Mouse (Mus musculus) cerebellum, adult 2 months (tissue): ENCODE data around the gene Ttc5.
"Not testable (repeated sequence)": the region's sequence is repeated elsewhere in the genome, so short reads cannot be mapped to it uniquely, and the experiment has no call there.

Experiments used
- CTCF ChIP-seq: fragments of 200-500 bp; IDR thresholded peaks from 2 replicates; pipeline ENCODE4 v1.5.1; 2011; ENCODE audit warnings: low read depth, mild to moderate bottlenecking, control low read depth, low read length, moderate library complexity, borderline replicate concordance; ENCODE audit not compliant: insufficient read depth
- POLR2A ChIP-seq: fragments of 200-500 bp; IDR thresholded peaks from 2 replicates; pipeline ENCODE4 v1.6.1; 2011; ENCODE audit warnings: low read length, control low read depth, borderline replicate concordance; ENCODE audit not compliant: insufficient read depth

DNA sequence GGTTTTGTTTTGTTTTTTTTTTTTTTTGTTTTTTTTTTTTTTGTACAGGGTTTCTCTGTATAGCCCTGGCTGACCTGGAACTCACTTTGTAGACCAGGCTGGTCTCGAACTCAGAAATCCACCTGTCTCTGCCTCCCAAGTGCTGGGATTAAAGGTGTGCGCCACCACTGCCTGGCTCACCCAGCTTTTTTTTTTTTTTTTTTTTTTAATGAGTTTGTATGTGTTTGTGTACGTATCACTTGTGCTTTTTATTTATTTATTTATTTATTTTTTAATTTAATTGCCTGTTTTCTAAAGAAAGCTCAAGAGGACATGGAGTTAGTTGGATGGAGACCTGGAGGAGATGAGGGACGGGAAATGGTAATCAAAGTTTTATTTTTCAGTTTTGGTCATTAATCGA, 21.1 kb upstream of the Ttc5 start:
- not testable (repeated sequence) for TF ChIP-seq POLR2A, CTCF
